Mouse (Mus musculus): ENCODE measurements around the gene Olfr1469.
"Not testable (repeated sequence)": the region's sequence is repeated elsewhere in the genome, so short reads cannot be mapped to it uniquely, and the experiment has no call there.

The Olfr1469 gene

GRCm38 (mm10) chr19:13407549-13407948, at the start of gene Olfr1469:
Gene Olfr1469, plus strand, starts transcription at chr19:13407849.
- DNase-seq (ENCODE audit: low spot score), result no peak

- no peak for DNase-seq (ENCODE audit: low spot score)
Observed at GRCm38 (mm10) chr19:13361936-13362335, 45.7 kb upstream of the Olfr1469 start, which contains the start of gene Olfr1467. Gene Olfr1467, plus strand, starts transcription at chr19:13362236.

- DNase-seq (ENCODE audit: low spot score), result not testable (repeated sequence)
Observed at GRCm38 (mm10) chr19:13443109-13443508, 35.5 kb downstream of the Olfr1469 start, which contains the start of gene Olfr1471. Gene Olfr1471, plus strand, starts transcription at chr19:13443409.

GRCm38 (mm10) chr19:13455986-13456385, 48.3 kb downstream of the Olfr1469 start, which contains the start of gene Olfr1472:
Gene Olfr1472, minus strand, starts transcription at chr19:13456086.
- DNase-seq (ENCODE audit: low spot score), result no peak

Measured in ovary, adult 18-20 months (tissue).